Mouse (Mus musculus) left cerebral cortex, adult 9 months (tissue): ENCODE measurements around the gene Kcnb1.

Source experiments
- DNase-seq, 2 experiments: peaks; one replicate each; pipeline ENCODE4 v3.0.0; 2022; ENCODE audit warnings: low spot score in 2 of 2

The Kcnb1 gene

DNA sequence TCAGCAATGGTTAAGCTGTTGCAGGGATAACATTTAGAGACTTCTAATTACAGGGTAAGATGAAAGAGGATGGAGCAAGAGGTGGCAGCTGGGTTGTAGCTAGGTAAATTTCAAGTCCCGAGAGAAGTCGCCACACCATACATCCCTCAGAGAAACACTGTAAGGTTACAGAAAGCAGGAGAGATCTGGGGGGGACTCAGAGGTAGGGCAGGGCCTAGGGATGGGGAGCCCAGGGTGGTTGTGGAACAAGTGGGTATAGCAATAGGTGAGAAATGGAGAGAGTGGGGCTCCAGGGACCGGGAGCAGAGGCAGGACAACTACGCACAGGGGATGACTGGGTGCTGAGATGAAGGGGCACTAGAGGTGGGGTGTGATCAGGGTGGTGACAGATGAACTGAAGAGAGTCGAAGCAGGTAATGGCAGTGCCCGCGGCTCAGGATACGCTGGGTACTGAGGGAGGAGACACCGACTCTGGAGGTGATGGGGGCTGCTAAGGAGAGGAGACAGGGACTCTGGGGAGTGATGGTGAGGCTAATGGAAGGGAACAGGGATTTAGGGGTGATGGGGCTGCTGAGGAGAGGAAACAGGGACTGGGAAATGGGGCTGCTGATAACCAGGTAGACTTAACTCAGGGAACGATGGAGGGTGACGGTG lies 128.4 kb downstream of the Kcnb1 start:
- DNase-seq: no peak

DNA sequence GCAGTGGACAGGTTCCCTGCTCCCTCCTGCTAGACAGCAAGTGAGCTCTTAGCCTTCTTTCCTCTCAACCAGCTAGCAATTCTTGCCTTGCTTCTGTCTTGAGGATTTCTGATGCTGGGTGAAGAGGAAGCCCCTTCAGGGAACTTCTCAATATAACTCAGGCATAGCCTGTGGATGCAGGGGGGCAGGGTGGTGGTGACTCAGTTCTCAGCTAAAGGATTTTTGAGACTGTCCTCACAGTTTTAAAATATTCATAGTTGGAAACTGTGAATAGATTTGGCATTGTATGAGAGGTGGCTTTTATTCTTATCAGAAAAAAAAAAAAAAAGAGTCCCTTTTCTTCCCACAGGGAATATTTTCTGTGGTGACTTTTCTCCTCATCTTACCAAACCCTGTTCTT lies 129.2 kb downstream of the Kcnb1 start:
- no peak for DNase-seq

DNA sequence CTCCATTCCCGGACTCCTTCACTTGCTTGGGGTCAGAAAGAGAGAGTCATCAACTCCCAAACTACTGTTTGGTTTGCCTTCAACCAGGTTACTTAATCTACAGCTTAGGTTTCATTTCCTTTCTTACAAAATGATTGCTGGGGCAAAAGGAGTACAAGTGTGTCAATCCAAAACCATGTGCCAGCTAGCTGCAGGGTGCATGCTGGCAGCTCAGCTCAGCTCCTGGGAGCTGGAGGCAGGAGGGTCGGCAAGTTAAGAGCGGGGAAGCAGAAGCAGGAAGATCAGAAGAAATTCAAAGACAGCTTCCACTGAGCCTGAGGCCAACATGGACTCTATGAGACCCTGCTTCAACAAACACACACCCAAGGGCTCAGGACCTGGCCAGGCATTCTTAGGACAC lies 129.6 kb downstream of the Kcnb1 start:
- DNase-seq: no peak

DNA sequence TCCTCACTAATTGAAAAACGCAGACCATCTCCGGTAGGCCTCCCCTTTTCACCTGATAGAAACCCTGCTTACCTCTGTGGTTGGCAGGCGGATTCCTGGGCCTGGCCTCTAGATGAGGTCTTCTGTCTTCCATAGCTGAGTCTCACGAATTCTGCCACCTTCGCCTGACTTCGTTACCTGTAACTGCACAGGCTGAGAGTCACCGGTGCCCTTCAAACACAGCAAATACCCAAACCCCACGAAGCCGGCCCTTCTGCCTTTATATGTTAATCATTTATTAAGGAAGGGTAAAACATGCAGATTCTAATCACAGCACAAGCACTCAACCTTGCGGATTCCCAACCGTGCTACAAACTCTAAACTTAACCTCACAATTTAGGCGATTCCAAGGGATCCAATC lies 130.0 kb downstream of the Kcnb1 start:
- no peak for DNase-seq

DNA sequence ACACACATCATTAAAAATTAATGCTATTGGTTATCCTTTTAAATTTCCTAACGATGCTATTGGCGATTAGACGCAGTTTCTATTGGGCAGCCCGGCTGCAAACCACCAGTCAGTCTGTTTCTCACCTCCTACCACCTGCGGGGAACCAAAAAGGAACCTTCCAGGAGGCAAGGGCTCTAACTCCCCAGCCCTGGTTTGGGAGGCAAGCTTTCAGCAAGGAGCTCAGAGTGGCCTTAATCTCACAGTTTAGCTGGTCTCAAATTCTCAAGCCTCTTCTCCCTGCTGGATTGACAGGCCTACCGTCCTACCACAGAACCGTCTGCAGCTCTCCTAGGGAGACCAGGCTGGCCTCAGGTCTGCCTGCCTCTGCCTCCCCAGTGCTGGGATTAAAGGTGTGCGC lies 130.4 kb downstream of the Kcnb1 start:
- no peak for DNase-seq

DNA sequence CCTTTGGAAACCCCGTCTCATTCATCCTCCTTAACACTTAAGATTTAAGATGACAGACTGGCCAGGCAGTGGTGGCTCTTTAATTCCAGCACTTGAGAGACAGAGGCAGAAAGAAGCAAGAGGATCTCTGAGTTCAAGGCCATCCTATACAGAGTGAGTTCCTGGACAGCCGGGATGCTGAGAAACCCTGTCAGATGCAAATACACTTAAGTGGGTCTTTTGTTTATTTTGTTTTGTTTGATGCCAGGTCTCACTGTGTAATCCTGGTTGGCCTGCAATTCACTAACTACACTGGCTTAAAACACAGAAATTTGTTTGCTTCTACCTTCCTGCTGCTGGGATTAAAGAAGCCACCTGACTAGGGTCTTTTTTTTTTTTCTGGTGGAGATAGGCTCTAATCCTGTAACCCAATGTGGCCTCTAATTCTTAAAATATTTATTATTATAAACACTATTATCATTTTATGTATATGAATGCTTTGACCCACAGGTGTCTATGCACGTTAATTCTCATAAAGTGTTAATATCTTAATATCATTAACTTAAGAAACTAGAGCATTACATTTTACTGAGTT lies 131.1 kb downstream of the Kcnb1 start:
- no peak for DNase-seq

DNA sequence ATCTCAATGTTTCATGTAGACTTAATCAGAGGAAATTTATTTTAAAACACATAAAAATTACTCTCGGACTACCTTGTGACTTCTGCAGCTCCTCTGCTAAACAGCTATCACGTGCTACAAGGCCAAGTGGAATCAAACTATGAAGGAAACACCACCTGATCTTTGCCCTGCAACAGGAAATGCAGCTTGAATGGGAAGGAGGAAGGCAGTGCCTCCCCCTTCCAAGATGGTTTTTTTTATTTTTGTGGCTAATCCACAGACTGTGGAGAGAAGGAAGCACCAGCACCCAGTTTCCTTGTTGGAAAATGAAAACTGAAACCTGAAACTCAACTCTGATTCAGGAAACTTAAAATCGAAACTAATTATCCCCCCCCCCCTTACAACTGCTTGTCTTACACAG lies 131.8 kb downstream of the Kcnb1 start:
- DNase-seq: no peak

DNA sequence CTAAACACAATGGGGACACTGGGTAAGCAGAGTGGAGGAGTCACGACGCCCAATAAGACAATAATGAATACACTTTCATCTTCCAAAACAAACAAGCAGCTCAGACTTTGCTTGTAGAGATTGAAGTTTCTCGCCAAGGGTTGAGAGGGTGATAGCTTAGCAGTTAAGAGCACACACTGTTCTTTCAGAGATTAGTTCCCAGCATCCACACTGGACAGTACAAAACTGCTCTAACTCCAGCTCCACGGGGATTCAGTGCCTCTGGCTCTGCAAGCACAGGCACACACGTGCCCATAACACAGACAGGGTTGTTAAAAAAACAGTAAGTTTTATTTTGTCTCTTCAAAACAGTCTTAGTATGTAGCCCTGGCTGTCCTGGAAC lies 133.0 kb downstream of the Kcnb1 start:
- no peak for DNase-seq

DNA sequence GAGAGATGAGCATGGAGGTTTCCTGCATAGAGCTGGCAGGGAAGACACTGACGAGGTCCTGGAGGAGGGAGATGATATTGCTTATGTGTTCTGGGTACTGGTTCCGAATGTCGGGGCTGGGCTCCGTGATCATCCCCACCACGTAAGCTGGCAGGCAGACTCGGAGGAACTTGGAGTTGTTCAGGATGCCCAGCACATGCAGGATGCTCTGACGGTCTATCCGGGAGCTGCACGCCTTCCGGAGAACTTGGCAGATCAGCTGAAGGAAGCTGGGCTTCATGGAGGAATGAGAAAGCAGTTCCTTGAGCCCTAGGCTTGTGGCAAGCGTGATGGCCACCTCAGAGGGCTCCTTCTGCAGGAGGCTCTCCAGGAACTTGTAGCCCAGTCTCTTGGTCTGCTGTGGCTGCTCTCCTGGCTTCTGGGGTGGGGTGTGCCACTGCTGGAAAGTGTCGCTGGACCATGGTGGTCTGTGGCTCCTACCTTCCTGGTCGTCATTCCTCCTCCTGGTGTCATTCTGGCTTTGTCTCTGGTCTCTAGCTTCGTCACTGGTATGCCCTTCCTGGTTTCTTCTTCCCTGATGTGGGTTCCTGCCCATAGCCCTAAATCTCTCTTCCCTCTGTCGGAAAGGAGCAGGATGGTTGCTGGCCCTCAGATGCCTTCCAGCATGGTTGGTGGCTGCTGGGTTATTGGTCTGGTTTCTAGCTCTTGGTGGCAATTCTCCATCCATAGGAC lies 133.6 kb downstream of the Kcnb1 start:
- no peak for DNase-seq

DNA sequence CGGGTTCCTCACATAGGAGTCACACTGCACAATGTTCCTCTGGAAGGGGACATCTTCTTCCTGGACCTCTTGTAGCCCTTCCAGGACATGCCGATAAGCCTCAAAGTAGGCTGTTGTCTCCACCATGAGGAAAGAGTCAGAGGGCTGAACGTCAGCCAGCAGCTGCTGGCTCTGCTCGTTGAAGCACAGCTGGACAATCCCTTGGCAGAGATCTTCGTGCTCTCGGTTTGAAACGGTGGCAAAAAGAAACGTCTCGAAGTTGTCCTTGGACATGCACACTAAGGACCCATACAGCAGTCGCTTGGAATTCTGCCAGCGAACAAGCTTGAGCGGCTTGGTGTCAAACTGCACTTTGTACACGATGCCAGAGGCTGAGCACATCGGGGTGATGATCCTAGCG lies 134.6 kb downstream of the Kcnb1 start:
- DNase-seq: no peak

DNA sequence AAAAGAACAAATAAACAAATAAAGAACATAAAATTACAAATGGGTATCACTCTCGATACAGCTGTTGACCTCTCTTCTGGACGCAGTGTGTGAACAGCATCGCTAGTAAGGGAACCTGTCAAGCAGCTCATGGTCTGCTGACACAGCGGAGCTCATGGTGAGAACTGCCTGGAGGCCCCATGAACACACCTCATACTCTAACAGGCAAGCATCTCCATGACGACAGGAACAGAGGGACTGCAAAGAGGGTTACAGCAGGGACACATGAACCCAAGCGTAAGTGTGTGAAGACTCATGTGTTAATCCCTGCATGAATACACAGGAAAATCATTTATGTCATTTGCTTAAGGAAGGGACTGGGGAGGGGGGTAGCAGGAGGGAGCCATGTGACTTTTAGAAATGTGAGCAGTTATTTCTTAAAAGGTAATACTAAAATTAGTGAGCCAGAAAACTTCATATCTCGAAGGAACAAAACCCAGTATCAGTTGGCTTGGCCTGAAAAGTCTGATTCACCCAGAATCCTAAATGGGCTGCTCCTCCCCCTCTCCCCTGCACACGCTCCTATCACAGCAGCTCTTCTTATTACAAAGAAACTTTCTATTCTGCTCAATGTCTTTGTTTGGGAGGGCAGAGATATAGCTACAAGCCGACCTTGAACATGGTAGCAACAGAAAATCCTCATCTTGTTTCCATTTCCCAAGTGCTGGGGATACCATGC lies 136.7 kb downstream of the Kcnb1 start:
- DNase-seq: no peak

DNA sequence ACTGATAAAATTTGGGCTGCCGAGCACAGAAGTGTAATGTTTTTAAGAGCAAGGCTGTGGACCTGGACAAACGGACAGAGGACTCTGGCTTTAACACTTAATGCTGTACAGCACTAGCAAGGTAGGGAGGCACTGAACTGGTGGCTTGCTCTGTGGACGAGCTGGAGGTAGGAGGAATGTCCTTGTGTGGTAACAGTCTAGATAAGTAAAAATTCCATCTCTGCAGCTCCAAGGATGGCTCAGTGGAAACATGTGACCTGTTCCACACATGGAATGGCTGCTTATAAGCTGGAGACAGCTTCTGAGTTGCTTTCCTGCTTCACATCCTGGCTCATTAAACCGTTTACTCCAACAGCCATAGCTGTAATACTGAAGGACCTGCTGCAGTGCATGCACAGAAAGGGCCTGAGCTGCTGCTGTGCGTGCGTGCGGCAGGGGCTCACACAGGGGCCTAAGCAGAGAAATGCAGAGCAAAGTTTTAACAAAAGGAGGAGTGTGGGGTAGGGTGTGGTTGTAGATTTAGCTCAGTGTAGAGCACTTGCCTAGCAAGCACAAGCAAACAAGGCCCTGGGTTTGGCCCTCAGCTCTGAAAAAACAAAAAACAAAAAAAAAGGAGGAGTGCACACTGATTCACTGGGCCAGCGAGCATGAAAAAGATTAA lies 141.1 kb downstream of the Kcnb1 start:
- no peak for DNase-seq

DNA sequence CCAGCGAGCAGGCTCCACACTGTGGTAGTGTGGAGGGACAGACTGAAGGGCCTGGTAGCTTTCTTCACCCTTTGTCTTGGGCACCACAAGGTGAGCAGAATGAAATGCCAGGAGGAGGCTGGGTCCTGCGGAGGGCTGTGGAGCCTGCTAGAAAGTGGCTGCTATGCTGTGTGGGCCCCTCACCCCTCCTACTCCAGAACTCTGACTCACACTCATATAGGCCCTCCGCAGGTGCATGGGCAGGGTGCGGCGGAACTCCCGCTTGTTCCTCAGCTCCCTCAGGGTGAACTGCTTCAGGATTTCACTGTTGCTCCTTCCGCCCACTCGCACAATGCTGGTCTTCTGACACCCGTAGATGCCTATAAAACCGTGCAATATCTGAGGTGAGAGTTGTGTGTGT lies 141.7 kb downstream of the Kcnb1 start:
- DNase-seq: no peak
